Comparison of ENCODE assay signal across 9 mouse cellular contexts in genomic region chr3:143090886-143091285, GRCm38 (mm10).
DNase-seq lines count a peak whose midpoint lies in the region; ATAC-seq and TF ChIP-seq lines count a peak whose summit lies in the region.
"Had no signal": no experiment of that assay in that cellular context is flagged by ENCODE, and none has a peak within 500 bp of the region (broad histone marks: within the 10 kb centered on the region; RNA-seq: fewer than 3 reads in every experiment).

No protein-coding gene starts in this region.

- H3K27me3 ChIP-seq in lung, embryonic 16.5 days (ENCODE audit: control insufficient read depth, insufficient read depth, low read depth, low read length), result no peaks in the 10 kb centered on the region
- H3K27me3 ChIP-seq in lung, postnatal 0 days (replicated peaks; ENCODE audit: insufficient read depth, low read length), result no peaks in the 10 kb centered on the region
- no peaks in the 10 kb centered on the region for H3K27me3 ChIP-seq in heart, embryonic 15.5 days
- H3K27me3 ChIP-seq in kidney, embryonic 16.5 days (ENCODE audit: insufficient read depth, low read length), result no peaks in the 10 kb centered on the region
- H3K27me3 ChIP-seq in stomach, embryonic 16.5 days (ENCODE audit: control insufficient read depth, insufficient read depth, low read length), result no peaks in the 10 kb centered on the region

- H3K9me3 ChIP-seq in lung, embryonic 16.5 days (ENCODE audit: control insufficient read depth, low read length), result no peaks in the 10 kb centered on the region
- H3K9me3 ChIP-seq in lung, postnatal 0 days (ENCODE audit: low read length), result no peaks in the 10 kb centered on the region
- H3K9me3 ChIP-seq in heart, embryonic 15.5 days (replicated peaks), result no peaks in the 10 kb centered on the region
- no peaks in the 10 kb centered on the region for H3K9me3 ChIP-seq in kidney, embryonic 16.5 days (ENCODE audit: low read length)
- H3K9me3 ChIP-seq in stomach, embryonic 16.5 days (replicated peaks; ENCODE audit: control insufficient read depth, low read length), result no peaks in the 10 kb centered on the region

- TF ChIP-seq EP300 in lung, postnatal 0 days (IDR thresholded peaks at IDR 0.05), result no peak

- peaks cover 3% of the 10 kb centered on the region; the same call in 1 of the 2 replicates for H3K4me1 ChIP-seq in lung, embryonic 16.5 days (replicated peaks; ENCODE audit: control insufficient read depth, insufficient read depth, low read length)
- no peaks in the 10 kb centered on the region for H3K4me1 ChIP-seq in lung, postnatal 0 days (ENCODE audit: insufficient read depth, low read depth, low read length)
- H3K4me1 ChIP-seq in heart, embryonic 15.5 days (replicated peaks), result peaks cover 23% of the 10 kb centered on the region
- 0 out of 2 replicates have a peak, but pooled peaks cover 3% of the 10 kb centered on the region for H3K4me1 ChIP-seq in kidney, embryonic 16.5 days (ENCODE audit: insufficient read depth, low read length)
- peaks cover 11% of the 10 kb centered on the region for H3K4me1 ChIP-seq in stomach, embryonic 16.5 days (ENCODE audit: control insufficient read depth, insufficient read depth, low read length)

- intact Hi-C loops in gastrocnemius, postnatal 36 days (cut with DNase I), result no loop called here

- H3K27ac ChIP-seq in lung, embryonic 16.5 days (ENCODE audit: low read length), result no peak overlapping the region
- H3K27ac ChIP-seq in lung, postnatal 0 days (ENCODE audit: low read length), result no peak overlapping the region
- H3K27ac ChIP-seq in heart, embryonic 15.5 days, result peak overlapping the region; percentile 82
- no peak overlapping the region for H3K27ac ChIP-seq in kidney, embryonic 16.5 days (ENCODE audit: low read length)
- H3K27ac ChIP-seq in stomach, embryonic 16.5 days (ENCODE audit: low read length), result peak overlapping the region; percentile 49; the same call in 1 of the 2 replicates

- 23% methylated on average over 9 of the region's 9 CpGs for WGBS in lung, embryonic 16.5 days
- 24% methylated on average over 9 of the region's 9 CpGs for WGBS in lung, postnatal 0 days
- WGBS in heart, embryonic 15.5 days, result 21% methylated on average over 9 of the region's 9 CpGs
- WGBS in kidney, embryonic 16.5 days, result 26% methylated on average over 9 of the region's 9 CpGs
- WGBS in stomach, embryonic 16.5 days, result 19% methylated on average over 9 of the region's 9 CpGs

- no peak for TF ChIP-seq CTCF in lung, postnatal 0 days (IDR thresholded peaks at IDR 0.05)

- ATAC-seq in lung, embryonic 16.5 days (ENCODE audit: low read depth), result peak; percentile 81
- no peak for ATAC-seq in lung, postnatal 0 days
- peak; percentile 88 for ATAC-seq in heart, embryonic 15.5 days (replicated peaks; ENCODE audit: insufficient number of reproducible peaks, insufficient read depth, low FRiP score, low read depth)
- peak; percentile 93 for ATAC-seq in kidney, embryonic 16.5 days (ENCODE audit: low FRiP score, low TSS enrichment)
- ATAC-seq in stomach, embryonic 16.5 days (ENCODE audit: insufficient read depth, low FRiP score), result peak; percentile 94
- no peak for ATAC-seq in activated CD4-positive, CD25-positive, alpha-beta regulatory T cell, adult 4 months
- ATAC-seq: forebrain, embryonic 14.5 days had no signal

- no peak overlapping the region for H3K9ac ChIP-seq in lung, embryonic 16.5 days (ENCODE audit: low read length)
- no peak overlapping the region for H3K9ac ChIP-seq in lung, postnatal 0 days (replicated peaks; ENCODE audit: low read depth)
- no peak overlapping the region for H3K9ac ChIP-seq in heart, embryonic 15.5 days
- no peak overlapping the region for H3K9ac ChIP-seq in kidney, embryonic 16.5 days (replicated peaks; ENCODE audit: low read length)
- H3K9ac ChIP-seq in stomach, embryonic 16.5 days (ENCODE audit: low read length), result 0 out of 2 replicates have a peak overlapping the region, but pooled peaks have one; percentile 21

- H3K4me3 ChIP-seq in lung, embryonic 16.5 days (ENCODE audit: low read length), result no peak overlapping the region
- no peak overlapping the region for H3K4me3 ChIP-seq in lung, postnatal 0 days (ENCODE audit: low read depth, low read length)
- H3K4me3 ChIP-seq in heart, embryonic 15.5 days, result no peak overlapping the region
- no peak overlapping the region for H3K4me3 ChIP-seq in kidney, embryonic 16.5 days (ENCODE audit: low read length)
- no peak overlapping the region for H3K4me3 ChIP-seq in stomach, embryonic 16.5 days (replicated peaks; ENCODE audit: low read length)

- H3K4me2 ChIP-seq in lung, embryonic 16.5 days (ENCODE audit: low read depth, low read length), result 0 out of 2 replicates have a peak overlapping the region, but pooled peaks have one; percentile 14
- H3K4me2 ChIP-seq in lung, postnatal 0 days (replicated peaks; ENCODE audit: low read depth, low read length), result no peak overlapping the region
- peak overlapping the region; percentile 30; the same call in 1 of the 2 replicates for H3K4me2 ChIP-seq in heart, embryonic 15.5 days
- H3K4me2 ChIP-seq in kidney, embryonic 16.5 days (replicated peaks; ENCODE audit: low read depth, low read length), result 0 out of 2 replicates have a peak overlapping the region, but pooled peaks have one; percentile 15
- peak overlapping the region; percentile 40 for H3K4me2 ChIP-seq in stomach, embryonic 16.5 days (ENCODE audit: low read depth, low read length)

- H3K36me3 ChIP-seq in lung, embryonic 16.5 days (ENCODE audit: control insufficient read depth, insufficient read depth, low read length), result no peaks in the 10 kb centered on the region
- no peaks in the 10 kb centered on the region for H3K36me3 ChIP-seq in lung, postnatal 0 days (ENCODE audit: insufficient read depth, low read length)
- H3K36me3 ChIP-seq in heart, embryonic 15.5 days, result no peaks in the 10 kb centered on the region
- H3K36me3 ChIP-seq in kidney, embryonic 16.5 days (ENCODE audit: insufficient read depth, low read length), result no peaks in the 10 kb centered on the region
- H3K36me3 ChIP-seq in stomach, embryonic 16.5 days (ENCODE audit: control insufficient read depth, insufficient read depth, low read length), result no peaks in the 10 kb centered on the region

- no peak for DNase-seq in lung, postnatal 0 days (ENCODE audit: low spot score)
- no peak for DNase-seq in T-cell, adult 2 months (ENCODE audit: low spot score)
- no peak for DNase-seq in gastrocnemius, postnatal 36 days

Comparison
In these comparisons a context has a peak if more than half of its experiments do, and no peak if none do; other contexts are left out.
1. ATAC-seq: peak in lung, embryonic 16.5 days (single experiment), heart, embryonic 15.5 days (single experiment), kidney, embryonic 16.5 days (single experiment) and stomach, embryonic 16.5 days (single experiment); none in lung, postnatal 0 days (single experiment) and activated CD4-positive, CD25-positive, alpha-beta regulatory T cell, adult 4 months (single experiment).
2. H3K27ac ChIP-seq: peak in heart, embryonic 15.5 days (single experiment) and stomach, embryonic 16.5 days (single experiment); none in lung, embryonic 16.5 days (single experiment), lung, postnatal 0 days (single experiment) and kidney, embryonic 16.5 days (single experiment).